Mouse (Mus musculus) thymus, adult 2 months (tissue): Measurements from ENCODE around the gene Ccdc183. TPM values are rescaled to one million over a fixed set of nuclear protein-coding genes. Genes with fewer than 3 reads are reported as not detected.

Experiments
- DNase-seq: peaks from one replicate; pipeline ENCODE4 v3.0.0; 2021
- H3K27ac ChIP-seq: fragments of 200-500 bp; 2 replicates; pipeline ENCODE4 v1.5.1; 2012; ENCODE audit warnings: low read length, control low read depth; ENCODE audit not compliant: control insufficient read depth, insufficient read depth
- H3K27me3 ChIP-seq: fragments of 200-500 bp; 2 replicates; pipeline ENCODE4 v1.6.1; 2012; ENCODE audit warnings: mild to moderate bottlenecking, low read length, moderate library complexity, mixed read lengths; ENCODE audit not compliant: control insufficient read depth, insufficient read depth
- H3K36me3 ChIP-seq: fragments of 200-500 bp; 2 replicates; pipeline ENCODE4 v1.6.1; 2012; ENCODE audit warnings: mild to moderate bottlenecking, low read length, moderate library complexity; ENCODE audit not compliant: control insufficient read depth, insufficient read depth
- H3K4me1 ChIP-seq: fragments of 200-500 bp; replicated peaks from 2 replicates; pipeline ENCODE4 v1.6.1; 2012; ENCODE audit warnings: low read length; ENCODE audit not compliant: control insufficient read depth, insufficient read depth
- H3K4me3 ChIP-seq: fragments of 200-500 bp; 2 replicates; pipeline ENCODE4 v1.5.1; 2012; ENCODE audit warnings: mild to moderate bottlenecking, low read length, control low read depth, moderate library complexity; ENCODE audit not compliant: control insufficient read depth, insufficient read depth
- CTCF ChIP-seq: fragments of 200-500 bp; IDR thresholded peaks from 2 replicates; pipeline ENCODE4 v1.5.1; 2012; ENCODE audit warnings: mild to moderate bottlenecking, control low read depth, low read length, moderate library complexity, borderline replicate concordance; ENCODE audit not compliant: control insufficient read depth, poor library complexity, insufficient read depth; ENCODE audit errors: extremely low read depth
- POLR2A ChIP-seq: fragments of 200-500 bp; IDR thresholded peaks from 2 replicates; pipeline ENCODE4 v1.6.1; 2012; ENCODE audit warnings: mild to moderate bottlenecking, low read length, control low read depth, moderate library complexity; ENCODE audit not compliant: control insufficient read depth, poor library complexity, insufficient read depth; ENCODE audit errors: extremely low read depth
- WGBS: fragments of 180-500 bp; shearing (Covaris S2); methylation state at CpG from one replicate; pipeline ENCODE4 v1.1.7; 2018; 5-methylcytosine and 5-hydroxymethylcytosine counted together
- polyA plus RNA-seq: library from polyadenylated mRNA; depleted of rRNA; stranded (reverse); fragments of >200 nt; gene quantifications from 2 replicates; pipeline ENCODE4 v1.2.3, GENCODE M21; 2012

The Ccdc183 gene
- polyA plus RNA-seq, 1 experiment: not detected

DNA sequence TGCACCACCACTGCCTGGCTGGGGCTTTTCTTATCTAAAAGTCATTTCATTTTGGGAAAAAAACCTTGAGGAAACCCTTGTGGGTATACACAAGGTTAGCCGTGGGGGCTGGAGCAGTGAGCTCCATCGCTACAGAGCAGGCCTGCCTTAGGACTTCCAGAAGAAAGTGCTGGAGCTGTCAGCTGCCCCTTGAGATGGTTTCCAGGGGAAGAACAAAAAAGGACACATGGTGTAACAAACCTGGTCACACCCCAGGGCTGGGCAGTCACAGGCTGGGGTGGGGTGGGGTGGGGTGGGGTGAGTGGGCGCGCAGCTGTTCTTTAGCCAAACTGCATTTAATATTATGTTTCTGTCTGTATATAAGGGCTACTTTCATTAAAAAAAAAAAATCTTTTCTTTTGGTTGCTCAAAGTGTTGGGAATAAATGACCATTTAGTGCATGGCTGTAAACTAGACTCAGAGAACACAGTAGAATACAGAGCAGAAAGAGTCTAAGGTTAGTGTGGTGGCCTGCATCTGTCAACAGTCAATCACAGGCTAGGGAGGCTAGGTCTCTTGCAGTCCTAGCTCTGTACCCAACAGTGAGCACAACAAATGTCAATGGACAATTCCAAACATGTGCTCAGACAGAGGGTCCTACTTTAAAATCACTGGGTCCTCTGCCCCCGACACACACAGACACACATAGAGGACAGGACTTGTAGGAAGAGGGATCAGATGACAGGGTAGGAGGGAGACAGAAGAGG lies 20.5 kb downstream of the Ccdc183 start:
- Histone ChIP-seq H3K36me3 (peaks cover 70% of the 10 kb centered on the region), H3K27ac (no peak overlapping the region), H3K4me3 (no peak overlapping the region), H3K4me1 (no peaks in the 10 kb centered on the region), H3K27me3 (no peaks in the 10 kb centered on the region)
- no peak for DNase-seq
- TF ChIP-seq CTCF: no peak
- no peak for TF ChIP-seq POLR2A
- WGBS: 95% methylated on average over 5 of the region's 5 CpGs

DNA sequence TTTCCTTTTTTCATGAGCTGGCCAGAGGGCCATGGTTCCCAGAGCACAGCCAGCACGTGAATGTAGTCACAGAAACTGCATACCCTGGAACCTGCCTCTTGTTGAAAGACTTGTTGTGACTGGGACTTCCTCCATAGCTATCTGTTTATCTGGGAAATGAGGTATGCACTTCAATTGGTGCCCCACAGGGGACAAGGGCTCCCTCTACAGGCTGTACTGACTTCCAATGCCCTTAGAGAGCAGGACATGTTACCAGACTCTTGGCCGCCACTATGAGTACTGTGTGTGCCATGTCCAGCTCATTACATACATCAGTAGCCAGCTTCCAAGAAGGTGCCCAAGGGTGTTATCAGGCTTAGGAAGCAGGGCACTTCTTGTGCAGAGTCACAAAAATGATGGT lies 25.6 kb downstream of the Ccdc183 start:
- DNase-seq: peak; percentile 47
- peaks cover 39% of the 10 kb centered on the region for H3K36me3 ChIP-seq
- H3K27ac ChIP-seq: no peak overlapping the region
- H3K4me1 ChIP-seq: no peaks in the 10 kb centered on the region
- no peaks in the 10 kb centered on the region for H3K27me3 ChIP-seq
- H3K4me3 ChIP-seq: no peak overlapping the region
- no peak for TF ChIP-seq POLR2A
- no peak for TF ChIP-seq CTCF
- WGBS: 87% methylated on average over 2 of the region's 2 CpGs

DNA sequence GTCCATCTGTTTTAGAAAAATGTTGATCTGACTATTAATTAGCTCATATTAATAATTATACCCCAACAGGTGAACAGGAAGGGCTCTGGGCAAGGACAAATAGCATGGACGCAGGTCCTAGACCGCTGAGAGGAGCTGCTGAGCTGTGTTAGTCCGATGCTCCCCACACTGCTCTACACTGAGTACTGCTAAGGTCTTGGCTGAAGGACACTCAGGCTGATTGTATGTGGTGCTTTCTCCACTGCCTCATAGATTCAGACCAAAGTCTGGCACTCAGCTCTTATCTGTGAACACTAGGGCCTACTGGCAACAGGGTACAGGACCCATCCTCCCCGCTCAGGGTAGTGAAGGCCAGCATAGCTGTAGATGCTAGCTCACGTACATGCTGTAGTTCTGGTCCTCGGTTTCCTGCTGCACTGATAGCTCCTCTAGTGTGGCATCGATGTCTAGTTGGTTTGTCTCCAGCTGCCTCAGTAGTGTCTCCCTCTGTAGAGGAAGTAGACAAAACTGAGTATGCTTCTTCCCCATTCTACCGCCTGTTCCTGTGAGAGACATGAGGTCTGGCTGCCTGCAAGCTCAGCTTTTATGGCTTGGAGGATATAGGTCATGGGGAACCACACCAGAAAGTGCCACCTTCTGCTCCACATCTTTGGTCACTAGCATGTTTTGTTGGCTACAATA lies 29.1 kb downstream of the Ccdc183 start:
- Histone ChIP-seq H3K36me3 (peaks cover 13% of the 10 kb centered on the region), H3K4me3 (no peak overlapping the region), H3K27ac (no peak overlapping the region), H3K4me1 (no peaks in the 10 kb centered on the region), H3K27me3 (no peaks in the 10 kb centered on the region)
- no peak for TF ChIP-seq CTCF
- no peak for TF ChIP-seq POLR2A
- WGBS: 81% methylated on average over 8 of the region's 8 CpGs
- DNase-seq: no peak

DNA sequence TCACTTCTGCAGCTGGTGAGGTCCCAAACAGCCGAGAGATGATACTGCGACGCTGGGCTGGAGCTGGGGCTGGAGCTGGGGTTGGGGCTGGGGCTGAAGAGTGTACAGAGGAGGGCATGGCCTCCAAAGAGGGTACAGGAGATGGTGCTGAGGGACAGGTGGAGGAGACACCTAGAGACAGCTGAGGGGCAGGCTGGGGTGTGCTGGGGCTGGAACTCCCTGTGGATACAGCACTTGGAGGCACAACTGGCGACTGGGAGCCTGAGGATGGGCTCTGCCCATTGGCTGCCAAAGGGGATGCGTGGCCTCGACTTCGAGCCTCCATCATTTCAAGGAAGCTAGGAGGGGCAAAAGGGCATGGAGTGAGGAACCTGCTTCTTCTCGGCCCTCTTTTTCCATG lies 30.2 kb downstream of the Ccdc183 start:
- Histone ChIP-seq H3K36me3 (peaks cover 3% of the 10 kb centered on the region), H3K27ac (no peak overlapping the region), H3K4me3 (no peak overlapping the region), H3K4me1 (no peaks in the 10 kb centered on the region), H3K27me3 (no peaks in the 10 kb centered on the region)
- TF ChIP-seq POLR2A (no peak), CTCF (no peak)
- DNase-seq: no peak
- WGBS: 98% methylated on average over 8 of the region's 8 CpGs

DNA sequence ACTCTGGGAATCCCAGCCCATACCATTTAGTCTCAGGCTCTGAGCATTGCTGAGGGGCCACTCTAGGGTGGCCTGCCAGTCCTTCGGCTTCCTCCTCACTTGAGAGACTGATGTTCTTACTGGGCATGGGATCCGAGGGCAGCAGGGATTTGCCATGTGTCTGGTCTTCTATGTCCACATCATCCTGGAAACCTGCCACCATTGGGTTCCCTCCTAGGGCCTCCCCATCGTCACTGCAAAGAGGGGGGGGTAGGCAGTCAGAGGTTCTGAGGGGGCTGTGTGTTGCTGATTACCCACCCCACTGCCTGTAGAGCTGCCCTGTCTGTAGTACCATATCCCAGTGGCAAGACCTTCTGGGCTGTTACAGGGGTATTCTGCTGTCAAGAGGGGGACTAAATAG lies 31.9 kb downstream of the Ccdc183 start:
- Histone ChIP-seq H3K27ac (no peak overlapping the region), H3K4me3 (no peak overlapping the region), H3K36me3 (no peaks in the 10 kb centered on the region; the same call in 1 of the 2 replicates), H3K4me1 (peaks cover 12% of the 10 kb centered on the region), H3K27me3 (no peaks in the 10 kb centered on the region)
- no peak for TF ChIP-seq POLR2A
- no peak for TF ChIP-seq CTCF
- no peak for DNase-seq
- 91% methylated on average over 3 of the region's 3 CpGs for WGBS

DNA sequence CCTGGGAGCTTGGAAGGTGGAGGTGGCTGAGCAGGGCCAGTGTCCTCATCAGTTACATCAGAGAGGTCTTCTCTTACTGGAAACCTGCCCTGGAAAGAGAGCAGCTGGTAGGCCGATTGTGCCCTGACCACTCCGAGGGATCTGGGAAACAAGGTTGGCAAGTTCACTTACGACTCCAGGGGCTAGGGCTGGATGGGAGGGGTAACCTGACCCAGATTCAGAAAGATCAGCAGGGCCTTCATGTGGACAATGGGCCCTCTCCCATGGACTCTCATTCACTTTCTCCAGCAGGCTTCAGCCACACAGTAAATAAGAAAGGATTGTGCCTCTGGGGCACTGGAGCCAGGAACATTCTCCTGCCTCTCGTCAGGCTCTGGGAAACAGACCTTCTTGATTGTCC lies 32.6 kb downstream of the Ccdc183 start:
- H3K4me3 ChIP-seq: no peak overlapping the region
- H3K27me3 ChIP-seq: 0 out of 2 replicates have a peak, but pooled peaks cover 1% of the 10 kb centered on the region
- H3K27ac ChIP-seq: no peak overlapping the region
- DNase-seq: no peak
- H3K4me1 ChIP-seq: peaks cover 17% of the 10 kb centered on the region
- TF ChIP-seq POLR2A (no peak), CTCF (no peak)
- H3K36me3 ChIP-seq: no peaks in the 10 kb centered on the region; the same call in 1 of the 2 replicates
- WGBS: 96% methylated on average over 4 of the region's 4 CpGs

DNA sequence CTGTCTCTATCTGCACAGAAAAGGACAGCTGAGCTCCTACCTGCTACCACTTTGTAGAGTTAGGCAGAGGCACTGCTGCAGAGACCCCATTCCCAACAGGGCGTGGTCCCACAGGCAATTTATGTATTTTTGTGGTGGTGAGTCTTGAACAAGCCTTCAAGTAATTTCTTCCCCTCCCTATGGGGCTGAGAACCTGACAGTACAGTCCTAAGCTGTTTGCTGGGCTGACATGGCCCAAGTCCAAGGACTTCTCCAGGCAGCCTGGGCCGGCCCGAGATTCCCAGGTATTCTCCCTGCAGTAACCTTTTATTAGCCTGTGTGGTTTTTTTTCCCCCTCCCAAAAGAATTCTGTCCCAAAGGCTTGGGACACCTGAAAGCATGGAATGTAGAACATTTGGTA lies 33.3 kb downstream of the Ccdc183 start:
- Histone ChIP-seq H3K4me3 (no peak overlapping the region), H3K4me1 (peaks cover 24% of the 10 kb centered on the region), H3K27ac (no peak overlapping the region), H3K36me3 (no peaks in the 10 kb centered on the region; the same call in 1 of the 2 replicates), H3K27me3 (peaks cover 8% of the 10 kb centered on the region)
- no peak for TF ChIP-seq POLR2A
- no peak for TF ChIP-seq CTCF
- WGBS: 94% methylated on average over 3 of the region's 3 CpGs
- DNase-seq: no peak
